Mouse (Mus musculus): ENCODE data around the gene Cryba4. TPM values are rescaled to one million over a fixed set of nuclear protein-coding genes. Genes with fewer than 3 reads are reported as not detected.

The Cryba4 gene
- polyA plus RNA-seq, 1 experiment from 2014 or later: 0.79 TPM

GRCm38 (mm10) chr5:112244890-112245615 is 7.3 kb downstream of the Cryba4 start:
- WGBS: 53% methylated on average over 8 of the region's 8 CpGs
- no peaks in the 10 kb centered on the region for H3K36me3 ChIP-seq (ENCODE audit: control insufficient read depth, insufficient read depth, low read length)
- ATAC-seq (ENCODE audit: low read depth): no peak
- H3K9me3 ChIP-seq (ENCODE audit: control insufficient read depth, low read length): no peaks in the 10 kb centered on the region
- H3K4me2 ChIP-seq (ENCODE audit: low read depth, low read length): no peak overlapping the region
- H3K27me3 ChIP-seq (ENCODE audit: control insufficient read depth, insufficient read depth, low read length): no peaks in the 10 kb centered on the region
- H3K4me3 ChIP-seq (ENCODE audit: low read depth, low read length): no peak overlapping the region
- H3K9ac ChIP-seq (replicated peaks; ENCODE audit: low read depth, low read length): no peak overlapping the region
- no peak overlapping the region for H3K27ac ChIP-seq (ENCODE audit: low read depth, low read length)
- no peaks in the 10 kb centered on the region for H3K4me1 ChIP-seq (ENCODE audit: control insufficient read depth, insufficient read depth, low read length)

GRCm38 (mm10) chr5:112244275-112244562 is 8.1 kb downstream of the Cryba4 start:
- H3K36me3 ChIP-seq (ENCODE audit: control insufficient read depth, insufficient read depth, low read length): no peaks in the 10 kb centered on the region
- H3K4me1 ChIP-seq (ENCODE audit: control insufficient read depth, insufficient read depth, low read length): no peaks in the 10 kb centered on the region; the same call in 1 of the 2 replicates
- no peaks in the 10 kb centered on the region for H3K9me3 ChIP-seq (ENCODE audit: control insufficient read depth, low read length)
- H3K4me2 ChIP-seq (ENCODE audit: low read depth, low read length): no peak overlapping the region
- 93% methylated on average over 1 of the region's 1 CpGs for WGBS
- H3K4me3 ChIP-seq (ENCODE audit: low read depth, low read length): no peak overlapping the region
- no peak for ATAC-seq (ENCODE audit: low read depth)
- H3K9ac ChIP-seq (replicated peaks; ENCODE audit: low read depth, low read length): no peak overlapping the region
- no peaks in the 10 kb centered on the region for H3K27me3 ChIP-seq (ENCODE audit: control insufficient read depth, insufficient read depth, low read length)
- no peak overlapping the region for H3K27ac ChIP-seq (ENCODE audit: low read depth, low read length)

GRCm38 (mm10) chr5:112243539-112244274 is 8.6 kb downstream of the Cryba4 start:
- 70% methylated on average over 10 of the region's 10 CpGs for WGBS
- Histone ChIP-seq H3K27me3 (ENCODE audit: control insufficient read depth, insufficient read depth, low read length) (no peaks in the 10 kb centered on the region), H3K4me3 (ENCODE audit: low read depth, low read length) (no peak overlapping the region), H3K27ac (ENCODE audit: low read depth, low read length) (no peak overlapping the region), H3K9ac (replicated peaks; ENCODE audit: low read depth, low read length) (no peak overlapping the region), H3K36me3 (ENCODE audit: control insufficient read depth, insufficient read depth, low read length) (no peaks in the 10 kb centered on the region), H3K9me3 (ENCODE audit: control insufficient read depth, low read length) (no peaks in the 10 kb centered on the region), H3K4me2 (ENCODE audit: low read depth, low read length) (no peak overlapping the region), H3K4me1 (ENCODE audit: control insufficient read depth, insufficient read depth, low read length) (peaks cover 5% of the 10 kb centered on the region; the same call in 1 of the 2 replicates)
- ATAC-seq (ENCODE audit: low read depth): no peak

GRCm38 (mm10) chr5:112243041-112243440 is 9.3 kb downstream of the Cryba4 start:
- no peak overlapping the region for H3K27ac ChIP-seq (ENCODE audit: low read depth, low read length)
- no peak overlapping the region for H3K9ac ChIP-seq (replicated peaks; ENCODE audit: low read depth, low read length)

DNA sequence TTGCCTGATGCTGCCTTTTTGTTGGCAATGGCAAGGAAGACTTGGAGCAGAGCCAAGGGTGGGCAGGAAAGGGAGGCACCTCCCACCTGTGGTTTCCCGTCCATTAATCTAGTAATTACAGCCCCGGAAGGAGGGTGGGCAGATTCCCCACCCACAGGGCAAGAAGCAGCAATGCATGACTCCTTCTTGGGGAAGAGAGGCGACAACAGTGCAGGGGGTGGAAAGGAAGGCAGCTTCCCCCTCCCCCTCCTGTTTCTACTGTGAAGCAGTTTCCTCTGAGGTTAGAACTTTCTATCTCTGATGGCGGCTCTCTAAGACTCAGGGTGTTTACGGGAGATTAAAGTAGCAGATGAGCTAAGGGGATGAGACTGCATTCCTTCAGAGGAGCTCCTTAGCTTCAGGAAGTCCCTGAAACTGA is 9.9 kb downstream of the Cryba4 start:
- peaks cover 16% of the 10 kb centered on the region for H3K4me1 ChIP-seq (ENCODE audit: control insufficient read depth, insufficient read depth, low read length)
- ATAC-seq (ENCODE audit: low read depth): no peak
- H3K9ac ChIP-seq (replicated peaks; ENCODE audit: low read depth, low read length): no peak overlapping the region
- no peak overlapping the region for H3K4me2 ChIP-seq (ENCODE audit: low read depth, low read length)
- H3K36me3 ChIP-seq (ENCODE audit: control insufficient read depth, insufficient read depth, low read length): no peaks in the 10 kb centered on the region
- no peak overlapping the region for H3K4me3 ChIP-seq (ENCODE audit: low read depth, low read length)
- 52% methylated on average over 5 of the region's 5 CpGs for WGBS
- no peaks in the 10 kb centered on the region for H3K27me3 ChIP-seq (ENCODE audit: control insufficient read depth, insufficient read depth, low read length)
- no peak overlapping the region for H3K27ac ChIP-seq (ENCODE audit: low read depth, low read length)
- H3K9me3 ChIP-seq (ENCODE audit: control insufficient read depth, low read length): no peaks in the 10 kb centered on the region

More at GRCm38 (mm10) chr5:112243041-112243440, 9.3 kb downstream of the Cryba4 start:
- Histone ChIP-seq H3K4me1 (ENCODE audit: control insufficient read depth, insufficient read depth, low read length) (peaks cover 9% of the 10 kb centered on the region; the same call in 1 of the 2 replicates), H3K4me2 (ENCODE audit: low read depth, low read length) (no peak overlapping the region), H3K4me3 (ENCODE audit: low read depth, low read length) (no peak overlapping the region), H3K27me3 (ENCODE audit: control insufficient read depth, insufficient read depth, low read length) (no peaks in the 10 kb centered on the region), H3K9me3 (ENCODE audit: control insufficient read depth, low read length) (no peaks in the 10 kb centered on the region), H3K36me3 (ENCODE audit: control insufficient read depth, insufficient read depth, low read length) (no peaks in the 10 kb centered on the region)
- ATAC-seq (ENCODE audit: low read depth): no peak
- 54% methylated on average over 5 of the region's 5 CpGs for WGBS

DNA sequence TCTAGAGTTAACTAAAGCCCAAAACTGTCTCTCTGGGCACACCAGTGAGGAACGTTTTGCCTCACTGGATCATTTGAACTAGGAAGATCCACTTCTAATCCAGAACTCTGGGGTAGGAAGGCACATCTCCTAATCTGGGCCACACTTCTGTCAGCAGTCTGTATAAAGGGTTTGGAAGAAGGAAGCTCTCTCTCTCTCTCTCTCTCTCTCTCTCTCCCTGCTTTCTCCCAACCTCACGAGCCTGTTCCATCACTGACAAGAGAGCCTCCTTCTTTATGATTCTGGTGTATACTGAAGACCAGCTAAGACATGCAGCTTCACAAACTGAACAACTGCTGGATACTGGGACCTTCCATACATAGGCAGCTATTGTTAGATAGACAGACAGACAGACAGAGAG is 10.5 kb downstream of the Cryba4 start:
- WGBS: 73% methylated on average over 2 of the region's 2 CpGs
- H3K27ac ChIP-seq (ENCODE audit: low read depth, low read length): no peak overlapping the region

DNA sequence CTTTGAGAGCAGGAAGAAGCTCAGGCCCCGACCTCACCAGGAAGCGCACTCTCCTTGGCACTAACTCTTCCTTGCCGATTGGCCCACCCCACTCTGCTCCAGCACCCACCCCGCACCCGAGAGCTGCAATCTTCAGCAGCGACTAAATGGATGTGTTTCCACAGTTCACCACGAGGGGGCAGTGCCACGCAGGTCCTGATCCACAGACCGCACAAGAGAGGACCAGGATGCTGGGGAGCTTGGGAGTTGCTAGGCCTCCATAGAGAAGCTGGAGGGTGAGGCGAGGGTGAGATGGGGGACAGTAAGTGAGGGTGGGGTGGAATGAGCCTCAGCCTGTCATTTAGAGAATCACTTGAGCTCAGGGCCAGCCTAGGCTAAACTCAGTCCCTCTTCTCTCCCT is 11.6 kb downstream of the Cryba4 start:
- no peaks in the 10 kb centered on the region for H3K27me3 ChIP-seq (ENCODE audit: control insufficient read depth, insufficient read depth, low read length)
- no peak overlapping the region for H3K27ac ChIP-seq (ENCODE audit: low read depth, low read length)
- H3K4me3 ChIP-seq (ENCODE audit: low read depth, low read length): no peak overlapping the region
- WGBS: 2% methylated on average over 10 of the region's 10 CpGs
- peak overlapping the region; percentile 16; the same call in 1 of the 2 replicates for H3K4me2 ChIP-seq (ENCODE audit: low read depth, low read length)
- no peaks in the 10 kb centered on the region for H3K9me3 ChIP-seq (ENCODE audit: control insufficient read depth, low read length)
- peak; percentile 35; the same call in 1 of the 2 replicates for ATAC-seq (ENCODE audit: low read depth)
- H3K4me1 ChIP-seq (ENCODE audit: control insufficient read depth, insufficient read depth, low read length): peaks cover 26% of the 10 kb centered on the region
- no peak overlapping the region for H3K9ac ChIP-seq (replicated peaks; ENCODE audit: low read depth, low read length)
- no peaks in the 10 kb centered on the region for H3K36me3 ChIP-seq (ENCODE audit: control insufficient read depth, insufficient read depth, low read length)

More for the DNA sequence above, 10.5 kb downstream of the Cryba4 start:
- H3K9ac ChIP-seq (replicated peaks; ENCODE audit: low read depth, low read length): no peak overlapping the region
- no peak overlapping the region for H3K4me3 ChIP-seq (ENCODE audit: low read depth, low read length)
- no peak for ATAC-seq (ENCODE audit: low read depth)
- no peaks in the 10 kb centered on the region for H3K36me3 ChIP-seq (ENCODE audit: control insufficient read depth, insufficient read depth, low read length)
- H3K9me3 ChIP-seq (ENCODE audit: control insufficient read depth, low read length): no peaks in the 10 kb centered on the region
- H3K27me3 ChIP-seq (ENCODE audit: control insufficient read depth, insufficient read depth, low read length): no peaks in the 10 kb centered on the region
- no peak overlapping the region for H3K4me2 ChIP-seq (ENCODE audit: low read depth, low read length)
- peaks cover 21% of the 10 kb centered on the region for H3K4me1 ChIP-seq (ENCODE audit: control insufficient read depth, insufficient read depth, low read length)

DNA sequence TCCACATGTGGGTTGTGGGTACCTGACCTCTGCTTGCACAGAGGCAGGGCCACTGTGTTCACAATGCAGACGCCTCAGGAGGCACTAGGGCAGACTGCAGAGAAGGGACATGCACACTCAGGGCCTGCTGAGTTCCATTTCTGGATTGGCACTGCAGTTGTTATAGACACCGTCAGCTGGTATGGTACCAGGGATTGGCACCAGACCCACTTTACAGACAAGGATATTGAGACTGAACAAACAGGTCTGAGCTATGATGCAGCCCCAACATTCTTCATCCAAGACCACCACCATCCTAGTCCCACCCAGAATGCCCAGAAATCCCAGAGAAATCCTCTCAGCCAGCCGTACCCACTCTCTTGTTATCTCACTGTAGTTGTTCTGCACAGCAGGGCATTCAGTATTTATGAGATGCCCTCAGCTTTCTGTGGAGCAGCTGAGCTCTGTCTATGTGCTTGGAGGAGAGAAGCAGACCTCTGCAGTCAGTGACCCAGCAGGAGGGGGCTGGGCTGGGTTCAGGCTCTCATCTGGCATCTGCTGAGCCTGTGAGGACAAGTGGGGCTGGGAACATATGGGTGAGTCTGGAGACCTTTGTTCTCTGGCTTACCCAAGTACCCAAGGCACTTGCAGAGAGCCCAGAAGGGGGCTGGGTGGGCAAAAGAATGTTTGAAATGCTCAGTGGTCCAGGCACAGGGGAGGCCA is 13.4 kb downstream of the Cryba4 start:
- no peak overlapping the region for H3K4me2 ChIP-seq (ENCODE audit: low read depth, low read length)
- no peaks in the 10 kb centered on the region for H3K9me3 ChIP-seq (ENCODE audit: control insufficient read depth, low read length)
- no peak overlapping the region for H3K9ac ChIP-seq (replicated peaks; ENCODE audit: low read depth, low read length)
- no peaks in the 10 kb centered on the region for H3K27me3 ChIP-seq (ENCODE audit: control insufficient read depth, insufficient read depth, low read length)
- H3K4me1 ChIP-seq (ENCODE audit: control insufficient read depth, insufficient read depth, low read length): peaks cover 26% of the 10 kb centered on the region
- WGBS: 31% methylated on average over 3 of the region's 3 CpGs
- H3K4me3 ChIP-seq (ENCODE audit: low read depth, low read length): no peak overlapping the region
- no peak for ATAC-seq (ENCODE audit: low read depth)
- no peaks in the 10 kb centered on the region for H3K36me3 ChIP-seq (ENCODE audit: control insufficient read depth, insufficient read depth, low read length)
- peak overlapping the region; percentile 92 for H3K27ac ChIP-seq (ENCODE audit: low read depth, low read length)

Data from neural tube, embryonic 14.5 days (tissue).